Mouse (Mus musculus) c-Kit-negative CD71-positive TER-119-positive erythroid progenitor cells, embryonic 14.5 days (primary cell): Measurements from ENCODE around the gene Fgfr4.
A peak's percentile ranks its signal among the peaks of the same experiment; 100 is the strongest.

ENCODE experiments used
- DNase-seq: peaks from one replicate; pipeline ENCODE4 v3.0.0-alpha.2; 2013; ENCODE audit warnings: low read depth, low spot score

Gene Fgfr4

GRCm38 (mm10) chr13:55209649-55210192, 57.3 kb downstream of the Fgfr4 start, which contains the start of gene Nsd1:
Nsd1 (plus strand) TSS chr13:55209782.
- no peak for DNase-seq

- peak; percentile 41 for DNase-seq
These were observed 57.9 kb downstream of the Fgfr4 start for GRCm38 (mm10) chr13:55210193-55210970.

GRCm38 (mm10) chr13:55210971-55211220, 58.5 kb downstream of the Fgfr4 start:
- peak; percentile 54 for DNase-seq

- peak; percentile 78 for DNase-seq
These were observed 59.0 kb downstream of the Fgfr4 start for GRCm38 (mm10) chr13:55211221-55212010.

GRCm38 (mm10) chr13:55212011-55212360, 59.5 kb downstream of the Fgfr4 start:
- no peak for DNase-seq

- peak; percentile 40 for DNase-seq
These were observed 60.1 kb downstream of the Fgfr4 start for GRCm38 (mm10) chr13:55212361-55213137.

GRCm38 (mm10) chr13:55213138-55213806, 60.8 kb downstream of the Fgfr4 start:
- DNase-seq = no peak
